8 mouse cellular contexts compared by ENCODE assay signal in genomic region chr2:152829367-152829881, GRCm38 (mm10). TPM values are rescaled to one million over a fixed set of nuclear protein-coding genes. Genes with fewer than 3 reads are reported as not detected.
DNase-seq lines count a peak whose midpoint lies in the region; ATAC-seq and TF ChIP-seq lines count a peak whose summit lies in the region.

No protein-coding gene starts in this region.

- H3K4me2 ChIP-seq in heart, embryonic 14.5 days (ENCODE audit: low read length), result peak overlapping the region; percentile 85

- TF ChIP-seq POLR2A in lung, adult 2 months (IDR thresholded peaks at IDR 0.05; ENCODE audit: borderline replicate concordance, extremely low read depth, low read depth, low read length), result peak; percentile 55

- H3K4me3 ChIP-seq in lung, adult 2 months (replicated peaks; ENCODE audit: extremely low read depth, low read depth, low read length), result peak overlapping the region; percentile 98
- H3K4me3 ChIP-seq in brown adipose tissue, adult 24 weeks (ENCODE audit: insufficient read depth, low read depth, low read length), result peak overlapping the region; percentile 68
- peak overlapping the region; percentile 73 to 82 for H3K4me3 ChIP-seq in heart, embryonic 14.5 days (ENCODE audit: control insufficient read depth in 1 of 2, insufficient read depth in 1 of 2, low read depth in 1 of 2, low read length in 2 of 2)

- H3K27me3 ChIP-seq in heart, embryonic 14.5 days (ENCODE audit: control insufficient read depth, insufficient read depth, low read length), result no peaks in the 10 kb centered on the region

- DNase-seq in lung, adult 2 months, result no peak
- DNase-seq in lung, postnatal 10 days, result no peak
- DNase-seq in kidney, postnatal 10 days, result peak; percentile 61
- peak; percentile 70 for DNase-seq in lung, postnatal 36 days
- no peak for DNase-seq in embryo, embryonic 10 days (ENCODE audit: low spot score)
- no peak for DNase-seq in gastrocnemius, postnatal 25 days

- no peak for TF ChIP-seq CTCF in lung, adult 2 months (IDR thresholded peaks at IDR 0.05; ENCODE audit: insufficient read depth, low read length)

- ATAC-seq in heart, embryonic 14.5 days (ENCODE audit: insufficient number of reproducible peaks, insufficient read depth, low FRiP score, low read depth), result no peak

- WGBS in lung, adult 2 months, result 38% methylated on average over 23 of the region's 23 CpGs
- 64% methylated on average over 23 of the region's 23 CpGs for WGBS in heart, embryonic 14.5 days

- H3K36me3 ChIP-seq in heart, embryonic 14.5 days (ENCODE audit: control insufficient read depth, insufficient read depth, low read length), result peaks cover 5% of the 10 kb centered on the region; the same call in 1 of the 2 replicates

- H3K27ac ChIP-seq in brown adipose tissue, adult 24 weeks (replicated peaks; ENCODE audit: low read depth, low read length), result peak overlapping the region; percentile 100
- peak overlapping the region in 1 of 2 experiments; percentile 98; a peak in 1 of 4 replicates for H3K27ac ChIP-seq in heart, embryonic 14.5 days (replicated peaks in 1 of 2; ENCODE audit: control insufficient read depth in 1 of 2, insufficient read depth in 1 of 2, low read depth in 2 of 2, low read length in 2 of 2)

- H3K9me3 ChIP-seq in heart, embryonic 14.5 days (ENCODE audit: control insufficient read depth, low read length), result no peaks in the 10 kb centered on the region

- H3K9ac ChIP-seq in heart, embryonic 14.5 days (ENCODE audit: low read length), result peak overlapping the region; percentile 96

- peaks cover 28% of the 10 kb centered on the region for H3K4me1 ChIP-seq in lung, adult 2 months (ENCODE audit: control insufficient read depth, insufficient read depth, low read length)
- peaks cover 30% of the 10 kb centered on the region for H3K4me1 ChIP-seq in brown adipose tissue, adult 24 weeks (ENCODE audit: control insufficient read depth, insufficient read depth, insufficient read length, low read length)
- H3K4me1 ChIP-seq in heart, embryonic 14.5 days (ENCODE audit: control insufficient read depth in 2 of 2, insufficient read depth in 2 of 2, low read length in 2 of 2), result peaks cover 16 to 39% of the 10 kb centered on the region in 2 experiments

RNA-seq across cellular contexts. Expression of gene Bcl2l1, which starts 2.1 kb away (rescaled TPM):
- polyA plus RNA-seq in lung, adult 2 months (2012; rRNA removed), result 113 and 118 TPM in 2 replicates
- 22.5 and 23.5 TPM in 2 replicates for polyA plus RNA-seq in brown adipose tissue, adult 24 weeks (2012; ENCODE audit: insufficient read depth, insufficient read length, missing spikeins)
- 59.0 and 68.1 TPM in 2 replicates for polyA plus RNA-seq in heart, embryonic 14.5 days (2014; fragmentation: Nextera tagmentation; extraction: Ambion mirVana)
- total RNA-seq in gastrocnemius, postnatal 25 days (2021), result 10 to 100 TPM; 13.8 to 16.4 TPM

RNA-seq across cellular contexts. Expression of gene Tpx2, which starts 18.3 kb away (rescaled TPM):
- polyA plus RNA-seq in lung, adult 2 months (2012; rRNA removed), result 0.63 and 0.77 TPM in 2 replicates
- not detected in 2 replicates for polyA plus RNA-seq in brown adipose tissue, adult 24 weeks (2012; ENCODE audit: insufficient read depth, insufficient read length, missing spikeins)
- polyA plus RNA-seq in heart, embryonic 14.5 days (2014; fragmentation: Nextera tagmentation; extraction: Ambion mirVana), result 56.2 and 60.8 TPM in 2 replicates
- 1 to 10 TPM in 1 of 2 experiments, under 1 TPM in 1; 0.92 to 1.5 TPM for total RNA-seq in gastrocnemius, postnatal 25 days (2021)

Comparison
In these comparisons a context has a peak if more than half of its experiments do, and no peak if none do; other contexts are left out.
1. DNase-seq: peak in kidney, postnatal 10 days (single experiment) and lung, postnatal 36 days (single experiment); none in lung, adult 2 months (single experiment), lung, postnatal 10 days (single experiment), embryo, embryonic 10 days (single experiment) and gastrocnemius, postnatal 25 days (single experiment).
2. RNA of gene Tpx2, which starts 18.3 kb away (polyA plus RNA-seq): 56.2 to 60.8 TPM in heart, embryonic 14.5 days; 0.63 to 0.77 TPM in lung, adult 2 months and not detected in brown adipose tissue, adult 24 weeks; every median in the first group is over 10 times any median in the second.
3. Peak in every context shown above with its lines, with median percentiles within 50 percentile points of each other: H3K4me3 ChIP-seq.